Mouse (Mus musculus) natural killer cell, adult 2 months (primary cell): ENCODE results near the gene Krt27.

Experiments used
- DNase-seq, 2 experiments: peaks; one replicate each; pipeline ENCODE4 v3.0.0; 2022; ENCODE audit warnings: low spot score in 2 of 2

The Krt27 gene

DNA sequence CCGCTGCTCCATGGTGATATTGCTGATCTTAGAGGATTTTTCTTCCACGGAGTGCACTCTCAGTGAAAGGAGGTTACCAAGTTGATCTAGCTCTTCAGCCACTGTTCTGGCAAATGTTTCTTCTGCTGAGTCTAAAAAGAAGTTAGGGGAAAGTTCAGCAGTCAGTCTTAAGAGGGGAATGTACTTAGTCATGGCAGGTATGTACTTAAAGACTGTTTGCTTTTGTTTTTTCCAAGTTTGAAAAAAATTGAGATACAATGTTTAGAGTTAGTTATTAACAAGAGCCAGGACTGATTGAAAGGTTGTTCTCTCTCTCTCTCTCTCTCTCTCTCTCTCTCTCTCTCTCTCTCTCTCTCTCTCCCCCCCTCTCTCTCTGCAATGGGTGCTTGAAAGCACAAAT lies 21.2 kb downstream of the Krt27 start:
- no peak for DNase-seq

DNA sequence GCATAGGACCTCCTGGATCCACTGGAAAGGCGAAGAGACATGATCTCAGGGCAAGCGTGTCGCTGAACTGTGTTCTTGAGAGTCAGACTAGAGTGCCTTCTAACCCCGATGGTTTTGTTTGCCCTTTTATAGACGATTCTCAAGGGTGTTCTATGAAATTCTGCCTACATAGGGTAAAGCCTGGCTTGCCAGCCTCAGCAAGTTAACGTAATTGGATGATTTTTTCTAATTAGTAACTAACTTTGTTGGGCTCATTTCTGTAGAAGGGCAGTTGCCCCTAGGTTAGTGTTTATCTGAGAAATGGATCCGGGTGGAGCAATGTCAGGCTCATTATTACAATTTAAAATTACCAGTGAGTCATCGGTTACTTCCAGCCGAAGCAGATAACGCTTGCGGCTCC lies 28.1 kb downstream of the Krt27 start, which contains the start of gene Krt25:
Gene Krt25, minus strand, starts transcription at position 101 of the 400 bp plus-strand sequence.
- DNase-seq = no peak

DNA sequence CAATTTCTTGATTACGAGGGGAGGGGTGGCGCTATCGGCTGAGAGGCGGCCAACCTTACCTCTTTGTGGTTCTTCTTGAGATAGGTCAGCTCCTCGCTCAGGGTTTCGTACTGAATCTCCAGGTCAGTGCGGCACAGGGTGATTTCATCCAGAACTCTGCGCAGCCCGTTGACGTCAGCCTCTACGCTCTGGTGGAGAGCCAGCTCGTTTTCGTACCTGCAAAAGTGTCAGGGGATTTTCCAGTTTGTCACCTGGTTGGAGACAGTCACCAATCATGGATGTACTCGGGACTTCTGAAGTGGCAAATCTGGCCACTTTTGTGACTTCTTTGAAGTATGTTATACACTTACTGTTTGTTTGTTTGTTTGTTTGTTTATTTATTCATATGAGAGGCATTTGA lies 29.8 kb downstream of the Krt27 start:
- no peak for DNase-seq

DNA sequence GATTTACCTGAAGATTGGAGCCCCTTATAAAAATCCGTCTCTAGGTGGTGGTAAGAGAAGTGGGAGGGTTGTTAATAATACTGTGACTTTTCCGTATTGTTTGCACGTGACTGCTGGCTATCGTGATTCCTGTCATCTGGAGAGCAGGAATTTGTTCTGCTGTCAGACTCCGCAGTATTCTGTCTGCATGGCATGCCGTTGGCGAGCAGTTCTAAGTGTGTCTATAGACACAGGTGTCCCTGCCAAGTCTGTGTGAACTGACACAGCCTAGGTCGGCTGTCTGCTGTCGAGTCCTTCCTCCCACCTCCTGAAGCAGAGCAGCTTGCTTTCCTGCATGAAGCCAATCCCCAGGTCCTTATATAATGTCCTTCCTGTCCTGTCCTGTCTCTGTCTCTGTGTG lies 31.8 kb downstream of the Krt27 start:
- DNase-seq = no peak

DNA sequence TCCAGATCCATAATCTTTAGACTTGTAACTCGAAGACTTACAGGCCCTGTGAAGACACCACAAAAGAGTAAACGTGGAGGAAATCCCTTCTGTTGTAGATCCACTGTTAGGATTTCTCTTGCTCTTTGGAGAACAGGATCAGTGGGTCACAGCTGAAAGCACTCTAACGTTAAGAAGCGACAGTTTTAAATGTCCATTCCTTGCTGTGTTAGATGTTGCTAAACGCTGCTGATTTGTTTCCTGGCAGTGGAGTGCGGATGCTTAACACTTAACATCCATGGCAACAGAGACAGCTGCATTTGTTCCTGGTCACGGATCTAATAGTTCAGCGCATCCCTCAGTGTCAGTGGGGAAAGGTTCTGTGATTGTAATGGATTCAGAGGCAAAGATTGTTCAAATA lies 34.4 kb downstream of the Krt27 start:
- no peak for DNase-seq

DNA sequence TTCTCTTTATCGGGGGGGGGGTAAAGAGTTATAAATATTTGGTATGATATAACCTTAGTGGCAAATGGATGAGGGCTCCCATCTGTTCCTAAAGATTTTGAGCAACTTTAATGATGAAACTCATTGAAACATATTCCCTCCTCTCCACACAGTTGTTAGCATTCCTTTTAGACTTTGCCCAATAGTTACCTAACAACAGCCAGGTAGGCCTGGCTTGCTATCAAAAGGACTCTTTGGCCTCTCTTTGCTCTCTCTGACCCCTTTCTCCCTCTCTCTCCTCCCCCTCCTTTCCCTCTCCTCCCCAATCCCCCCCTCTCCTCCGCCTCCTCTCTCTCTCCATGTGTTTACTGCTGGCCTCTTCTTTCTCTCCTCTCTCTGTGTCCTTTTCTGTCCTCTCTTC lies 36.3 kb downstream of the Krt27 start:
- no peak for DNase-seq

DNA sequence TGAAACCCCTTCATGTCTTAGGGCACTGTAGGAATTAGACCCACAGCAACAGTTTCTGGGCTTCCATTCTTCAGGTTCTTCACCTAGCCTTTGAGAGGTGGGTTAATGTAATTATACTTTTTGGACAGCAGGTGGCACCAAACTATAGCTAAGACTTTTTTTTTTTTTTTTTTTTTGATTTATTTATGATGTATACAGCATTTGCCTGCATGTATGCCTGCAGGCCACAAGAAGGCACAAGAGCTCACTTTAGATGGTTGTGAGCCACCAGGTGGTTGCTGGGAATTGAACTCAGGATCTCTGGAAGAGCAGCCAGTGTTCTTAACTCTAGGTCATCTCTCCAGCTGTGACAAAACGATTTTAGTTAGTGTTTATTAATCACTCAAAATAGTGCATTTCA lies 40.0 kb downstream of the Krt27 start:
- peak; percentile 9 to 15 for DNase-seq

DNA sequence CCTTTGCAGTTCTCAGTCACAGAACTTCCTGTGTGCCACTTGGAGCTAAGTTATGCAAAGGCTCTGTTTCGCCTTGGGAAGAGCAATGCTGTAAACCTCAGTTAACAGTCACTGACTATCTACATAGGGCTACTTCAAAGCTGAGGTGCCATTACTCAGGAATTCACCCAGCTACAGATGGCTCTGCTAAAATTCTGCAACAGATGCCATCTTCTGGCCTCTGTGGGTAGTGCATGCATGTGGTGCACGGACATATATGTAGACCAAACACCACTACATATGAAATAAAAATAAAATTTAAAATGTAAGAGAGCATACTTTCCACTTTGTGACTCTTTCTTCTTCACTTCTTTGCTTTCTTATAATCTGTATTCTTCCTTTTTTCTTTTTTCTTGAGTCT lies 43.3 kb downstream of the Krt27 start:
- peak; percentile 30 to 69 for DNase-seq
